Mouse (Mus musculus) limb, embryonic 13.5 days (tissue): ENCODE results near the gene Syt16. TPM values are rescaled to one million over a fixed set of nuclear protein-coding genes. Genes with fewer than 3 reads are reported as not detected.
A peak's percentile ranks its signal among the peaks of the same experiment; 100 is the strongest.

Experiments
- ATAC-seq: fragments of 200-750 bp; cut with Nextera tagmentation; 2 replicates; pipeline ENCODE4 v1.8.0; 2017; ENCODE audit warnings: low read depth, moderate number of reproducible peaks, moderate TSS enrichment; ENCODE audit not compliant: low FRiP score
- H3K27ac ChIP-seq: fragments of 300-500 bp; sonication (generic); 2 replicates; pipeline ENCODE4 v1.5.1; 2015; ENCODE audit warnings: inconsistent platforms, mild to moderate bottlenecking, moderate library complexity
- H3K27me3 ChIP-seq: fragments of 300-500 bp; sonication (generic); 2 replicates; pipeline ENCODE4 v1.6.1; 2015; ENCODE audit warnings: mild to moderate bottlenecking, inconsistent platforms
- H3K36me3 ChIP-seq: fragments of 300-500 bp; sonication (generic); 2 replicates; pipeline ENCODE4 v1.6.1; 2015; ENCODE audit warnings: inconsistent platforms, mild to moderate bottlenecking, moderate library complexity
- H3K4me1 ChIP-seq: fragments of 300-500 bp; sonication (generic); 2 replicates; pipeline ENCODE4 v1.6.1; 2015; ENCODE audit warnings: inconsistent platforms
- H3K4me2 ChIP-seq: fragments of 300-500 bp; sonication (generic); replicated peaks from 2 replicates; pipeline ENCODE4 v1.6.1; 2015; ENCODE audit warnings: inconsistent platforms, mild to moderate bottlenecking, moderate library complexity
- H3K4me3 ChIP-seq: fragments of 300-500 bp; sonication (generic); 2 replicates; pipeline ENCODE4 v1.5.1; 2015; ENCODE audit warnings: moderate library complexity, mild to moderate bottlenecking, inconsistent platforms
- H3K9ac ChIP-seq: fragments of 300-500 bp; sonication (generic); 2 replicates; pipeline ENCODE4 v1.6.1; 2015; ENCODE audit warnings: mild to moderate bottlenecking, inconsistent platforms
- H3K9me3 ChIP-seq: fragments of 300-500 bp; sonication (generic); 2 replicates; pipeline ENCODE4 v1.6.1; 2016; ENCODE audit warnings: inconsistent platforms
- WGBS: fragments of 180-500 bp; shearing (Covaris S2); methylation state at CpG from one replicate; pipeline ENCODE4 v1.1.7; 2015; 5-methylcytosine and 5-hydroxymethylcytosine counted together
- polyA plus RNA-seq: library from polyadenylated mRNA; unstranded; fragments of >200 nt; fragmentation: Nextera tagmentation; extraction: Ambion mirVana; gene quantifications from 2 replicates; pipeline ENCODE4 v1.2.1, GENCODE M21; 2015

Gene Syt16
- polyA plus RNA-seq, 1 experiment from 2014 or later: 6.3 TPM

- no peaks in the 10 kb centered on the region for H3K9me3 ChIP-seq
- ATAC-seq: no peak
These were observed 271.3 kb downstream of the Syt16 start for GRCm38 (mm10) chr12:74268644-74269285.

GRCm38 (mm10) chr12:74272545-74272944 is 275.1 kb downstream of the Syt16 start:
- 85% methylated on average over 17 of the region's 17 CpGs for WGBS
- H3K4me3 ChIP-seq: no peak overlapping the region
- H3K4me1 ChIP-seq: no peaks in the 10 kb centered on the region
- no peak for ATAC-seq
- no peak overlapping the region for H3K9ac ChIP-seq
- H3K4me2 ChIP-seq: no peak overlapping the region
- H3K27me3 ChIP-seq: no peaks in the 10 kb centered on the region
- no peaks in the 10 kb centered on the region for H3K9me3 ChIP-seq
- H3K36me3 ChIP-seq: no peaks in the 10 kb centered on the region
- no peak overlapping the region for H3K27ac ChIP-seq

More at GRCm38 (mm10) chr12:74268644-74269285, 271.3 kb downstream of the Syt16 start:
- H3K4me3 ChIP-seq: no peak overlapping the region
- no peaks in the 10 kb centered on the region for H3K27me3 ChIP-seq
- no peak overlapping the region for H3K27ac ChIP-seq
- H3K36me3 ChIP-seq: no peaks in the 10 kb centered on the region
- H3K9ac ChIP-seq: no peak overlapping the region
- H3K4me1 ChIP-seq: no peaks in the 10 kb centered on the region
- 87% methylated on average over 15 of the region's 15 CpGs for WGBS
- H3K4me2 ChIP-seq: no peak overlapping the region

- no peak for ATAC-seq
- H3K27me3 ChIP-seq: peaks cover 4% of the 10 kb centered on the region; the same call in 1 of the 2 replicates
- H3K4me3 ChIP-seq: no peak overlapping the region
- no peak overlapping the region for H3K4me2 ChIP-seq
- H3K9me3 ChIP-seq: no peaks in the 10 kb centered on the region
- no peaks in the 10 kb centered on the region for H3K36me3 ChIP-seq
- no peak overlapping the region for H3K27ac ChIP-seq
- WGBS: 81% methylated on average over 5 of the region's 5 CpGs
- no peak overlapping the region for H3K9ac ChIP-seq
- H3K4me1 ChIP-seq: no peaks in the 10 kb centered on the region
These were observed 279.8 kb downstream of the Syt16 start for GRCm38 (mm10) chr12:74277265-74277664.

- 83% methylated on average over 4 of the region's 4 CpGs for WGBS
- Histone ChIP-seq H3K27me3 (peaks cover 35% of the 10 kb centered on the region), H3K9ac (no peak overlapping the region), H3K4me3 (no peak overlapping the region), H3K9me3 (no peaks in the 10 kb centered on the region), H3K4me2 (no peak overlapping the region), H3K27ac (no peak overlapping the region), H3K36me3 (no peaks in the 10 kb centered on the region), H3K4me1 (peaks cover 12% of the 10 kb centered on the region)
- ATAC-seq: no peak
These were observed 283.9 kb downstream of the Syt16 start for GRCm38 (mm10) chr12:74281403-74281802.

GRCm38 (mm10) chr12:74282846-74283245 is 285.4 kb downstream of the Syt16 start:
- no peak overlapping the region for H3K27ac ChIP-seq
- H3K4me1 ChIP-seq: peaks cover 12% of the 10 kb centered on the region
- WGBS: 86% methylated on average over 1 of the region's 1 CpGs
- H3K9ac ChIP-seq: no peak overlapping the region
- H3K4me2 ChIP-seq: no peak overlapping the region
- peaks cover 37% of the 10 kb centered on the region for H3K27me3 ChIP-seq
- no peaks in the 10 kb centered on the region for H3K9me3 ChIP-seq
- no peak for ATAC-seq
- H3K4me3 ChIP-seq: no peak overlapping the region
- no peaks in the 10 kb centered on the region for H3K36me3 ChIP-seq

- Histone ChIP-seq H3K27me3 (peaks cover 40% of the 10 kb centered on the region), H3K9me3 (no peaks in the 10 kb centered on the region), H3K4me1 (peaks cover 12% of the 10 kb centered on the region), H3K27ac (no peak overlapping the region), H3K4me3 (peak overlapping the region; percentile 48), H3K4me2 (peak overlapping the region; percentile 91), H3K9ac (peak overlapping the region; percentile 25; the same call in 1 of the 2 replicates), H3K36me3 (no peaks in the 10 kb centered on the region)
- WGBS: under 1% methylated on average over 49 of the region's 49 CpGs
- peak; percentile 98 for ATAC-seq
These were observed 286.7 kb downstream of the Syt16 start for GRCm38 (mm10) chr12:74284020-74284684.

GRCm38 (mm10) chr12:74284685-74285054 is 287.2 kb downstream of the Syt16 start:
- Histone ChIP-seq H3K4me3 (peak overlapping the region; percentile 48), H3K36me3 (no peaks in the 10 kb centered on the region), H3K27me3 (peaks cover 40% of the 10 kb centered on the region), H3K4me2 (peak overlapping the region; percentile 91), H3K9ac (0 out of 2 replicates have a peak overlapping the region, but pooled peaks have one; percentile 25), H3K9me3 (no peaks in the 10 kb centered on the region), H3K27ac (no peak overlapping the region), H3K4me1 (peaks cover 12% of the 10 kb centered on the region)
- ATAC-seq: no peak
- WGBS: 6% methylated on average over 11 of the region's 11 CpGs

GRCm38 (mm10) chr12:74290983-74291382 is 293.5 kb downstream of the Syt16 start:
- Histone ChIP-seq H3K27me3 (peaks cover 19% of the 10 kb centered on the region), H3K9me3 (no peaks in the 10 kb centered on the region), H3K4me1 (no peaks in the 10 kb centered on the region), H3K4me3 (no peak overlapping the region), H3K9ac (no peak overlapping the region), H3K4me2 (no peak overlapping the region), H3K36me3 (no peaks in the 10 kb centered on the region), H3K27ac (no peak overlapping the region)
- WGBS: 76% methylated on average over 4 of the region's 4 CpGs
- ATAC-seq: no peak

- no peak overlapping the region for H3K27ac ChIP-seq
- no peaks in the 10 kb centered on the region for H3K9me3 ChIP-seq
- H3K27me3 ChIP-seq: peaks cover 12% of the 10 kb centered on the region; the same call in 1 of the 2 replicates
- no peaks in the 10 kb centered on the region for H3K36me3 ChIP-seq
- H3K4me1 ChIP-seq: no peaks in the 10 kb centered on the region
- 2% methylated on average over 4 of the region's 4 CpGs for WGBS
- no peak overlapping the region for H3K9ac ChIP-seq
- no peak for ATAC-seq
- no peak overlapping the region for H3K4me2 ChIP-seq
- no peak overlapping the region for H3K4me3 ChIP-seq
These were observed 296.2 kb downstream of the Syt16 start for GRCm38 (mm10) chr12:74293624-74294023.

GRCm38 (mm10) chr12:74296374-74296773 is 298.9 kb downstream of the Syt16 start:
- Histone ChIP-seq H3K4me3 (no peak overlapping the region), H3K36me3 (no peaks in the 10 kb centered on the region), H3K9ac (no peak overlapping the region), H3K9me3 (no peaks in the 10 kb centered on the region), H3K27me3 (peaks cover 12% of the 10 kb centered on the region; the same call in 1 of the 2 replicates), H3K27ac (no peak overlapping the region), H3K4me1 (no peaks in the 10 kb centered on the region), H3K4me2 (no peak overlapping the region)
- 52% methylated on average over 5 of the region's 5 CpGs for WGBS
- ATAC-seq: no peak

GRCm38 (mm10) chr12:74301559-74301958 is 304.1 kb downstream of the Syt16 start:
- Histone ChIP-seq H3K36me3 (no peaks in the 10 kb centered on the region), H3K4me1 (no peaks in the 10 kb centered on the region), H3K27ac (no peak overlapping the region), H3K9me3 (no peaks in the 10 kb centered on the region), H3K4me3 (no peak overlapping the region), H3K27me3 (0 out of 2 replicates have a peak, but pooled peaks cover 3% of the 10 kb centered on the region), H3K9ac (no peak overlapping the region), H3K4me2 (no peak overlapping the region)
- no peak for ATAC-seq
- WGBS: 61% methylated on average over 6 of the region's 6 CpGs

- H3K9me3 ChIP-seq: no peaks in the 10 kb centered on the region
- H3K27ac ChIP-seq: no peak overlapping the region
- no peak for ATAC-seq
- H3K4me3 ChIP-seq: no peak overlapping the region
- no peaks in the 10 kb centered on the region for H3K4me1 ChIP-seq
- no peaks in the 10 kb centered on the region for H3K27me3 ChIP-seq
- H3K9ac ChIP-seq: no peak overlapping the region
- no peak overlapping the region for H3K4me2 ChIP-seq
- WGBS: 77% methylated on average over 9 of the region's 9 CpGs
- no peaks in the 10 kb centered on the region for H3K36me3 ChIP-seq
These were observed 306.2 kb downstream of the Syt16 start for GRCm38 (mm10) chr12:74303418-74304294.
